Mouse (Mus musculus): ENCODE data around the gene Wnk2.

GRCm38 (mm10) chr13:49145396-49145795 is 2.4 kb downstream of the Wnk2 start:
- TF ChIP-seq CTCF (conservative IDR thresholded peaks at IDR 0.05; ENCODE audit: low read length) = no peak
- TF ChIP-seq POU5F1 (IDR thresholded peaks at IDR 0.05; ENCODE audit: borderline replicate concordance, low read length) = no peak
- no peak for TF ChIP-seq NANOG (IDR thresholded peaks at IDR 0.05; ENCODE audit: borderline replicate concordance, low read length)
